Mouse (Mus musculus) cerebellum, adult 18-20 months (tissue): ENCODE measurements around the gene Tmem216.
"Not testable (repeated sequence)": the region's sequence is repeated elsewhere in the genome, so short reads cannot be mapped to it uniquely, and the experiment has no call there.

Experiments
- DNase-seq, 2 experiments: peaks; one replicate each; pipeline ENCODE4 v3.0.0; 2021

Tmem216 gene

GRCm38 (mm10) chr19:10564278-10564677 is 8.2 kb upstream of the Tmem216 start:
- DNase-seq = no peak

GRCm38 (mm10) chr19:10562351-10562750 is 6.3 kb upstream of the Tmem216 start:
- DNase-seq = no peak

- no peak for DNase-seq
Measured at GRCm38 (mm10) chr19:10561558-10562314, 5.7 kb upstream of the Tmem216 start.

- DNase-seq = no peak
Measured at GRCm38 (mm10) chr19:10560108-10560507, 4.1 kb upstream of the Tmem216 start.

GRCm38 (mm10) chr19:10557837-10558375 is 1.9 kb upstream of the Tmem216 start:
- not testable (repeated sequence) for DNase-seq

GRCm38 (mm10) chr19:10557430-10557829 is 1.4 kb upstream of the Tmem216 start:
- no peak for DNase-seq

- no peak for DNase-seq
Measured at GRCm38 (mm10) chr19:10557001-10557400, 963 bp upstream of the Tmem216 start.

- no peak for DNase-seq
Measured at GRCm38 (mm10) chr19:10539454-10539853, 16.6 kb downstream of the Tmem216 start.

- no peak for DNase-seq
Measured at GRCm38 (mm10) chr19:10530082-10530481, 26.0 kb downstream of the Tmem216 start.

GRCm38 (mm10) chr19:10525910-10526309 is 30.1 kb downstream of the Tmem216 start, which contains the start of gene Sdhaf2:
Sdhaf2 (minus strand) TSS chr19:10526142.
- DNase-seq = peak; percentile 40 to 48

GRCm38 (mm10) chr19:10525106-10525901 is 30.7 kb downstream of the Tmem216 start, which contains the start of gene Cpsf7:
Cpsf7 (plus strand) TSS chr19:10525266.
- DNase-seq = peak; percentile 89 to 91

GRCm38 (mm10) chr19:10524784-10525105 is 31.3 kb downstream of the Tmem216 start:
- DNase-seq = no peak

GRCm38 (mm10) chr19:10523483-10524080 is 32.5 kb downstream of the Tmem216 start:
- no peak for DNase-seq

GRCm38 (mm10) chr19:10521926-10522325 is 34.1 kb downstream of the Tmem216 start:
- no peak for DNase-seq

- DNase-seq = no peak
Measured at GRCm38 (mm10) chr19:10520355-10520754, 35.7 kb downstream of the Tmem216 start.

- no peak for DNase-seq
Measured at GRCm38 (mm10) chr19:10510759-10511330, 45.2 kb downstream of the Tmem216 start.

GRCm38 (mm10) chr19:10502571-10502970 is 53.5 kb downstream of the Tmem216 start:
- DNase-seq = peak; percentile 45 to 50

GRCm38 (mm10) chr19:10500581-10500980 is 55.5 kb downstream of the Tmem216 start:
- no peak for DNase-seq

- DNase-seq = no peak
Measured at GRCm38 (mm10) chr19:10497512-10498160, 58.4 kb downstream of the Tmem216 start.

GRCm38 (mm10) chr19:10496976-10497375 is 59.1 kb downstream of the Tmem216 start:
- no peak for DNase-seq

GRCm38 (mm10) chr19:10495670-10496069 is 60.4 kb downstream of the Tmem216 start:
- no peak for DNase-seq

- DNase-seq = peak; percentile 68 to 69
Measured at GRCm38 (mm10) chr19:10486264-10486738, 69.7 kb downstream of the Tmem216 start.
